Mouse (Mus musculus): ENCODE data around the gene Fbxw5.

Gene Fbxw5

GRCm38 (mm10) chr2:25500576-25501405 is at the start of gene Fbxw5:
Gene Fbxw5, plus strand, starts transcription at chr2:25500750.
- peak; percentile 87 to 93 for DNase-seq (ENCODE audit: inconsistent age in 2 of 2, low spot score in 1 of 2)

- DNase-seq (ENCODE audit: inconsistent age in 2 of 2, low spot score in 1 of 2): no peak
Measured at GRCm38 (mm10) chr2:25450853-25451647, 49.5 kb upstream of the Fbxw5 start.

- no peak for DNase-seq (ENCODE audit: inconsistent age in 2 of 2, low spot score in 1 of 2)
Measured at GRCm38 (mm10) chr2:25452951-25453350, 47.6 kb upstream of the Fbxw5 start.

GRCm38 (mm10) chr2:25456205-25456953 is 44.2 kb upstream of the Fbxw5 start, which contains the start of gene Clic3:
Gene Clic3, plus strand, starts transcription at chr2:25456838.
- DNase-seq (ENCODE audit: inconsistent age in 2 of 2, low spot score in 1 of 2): peak in 1 of 2 experiments; percentile 27

- no peak for DNase-seq (ENCODE audit: inconsistent age in 2 of 2, low spot score in 1 of 2)
Measured at GRCm38 (mm10) chr2:25457022-25457896, 43.3 kb upstream of the Fbxw5 start.

GRCm38 (mm10) chr2:25458911-25459310 is 41.6 kb upstream of the Fbxw5 start:
- DNase-seq (ENCODE audit: inconsistent age in 2 of 2, low spot score in 1 of 2): no peak

DNA sequence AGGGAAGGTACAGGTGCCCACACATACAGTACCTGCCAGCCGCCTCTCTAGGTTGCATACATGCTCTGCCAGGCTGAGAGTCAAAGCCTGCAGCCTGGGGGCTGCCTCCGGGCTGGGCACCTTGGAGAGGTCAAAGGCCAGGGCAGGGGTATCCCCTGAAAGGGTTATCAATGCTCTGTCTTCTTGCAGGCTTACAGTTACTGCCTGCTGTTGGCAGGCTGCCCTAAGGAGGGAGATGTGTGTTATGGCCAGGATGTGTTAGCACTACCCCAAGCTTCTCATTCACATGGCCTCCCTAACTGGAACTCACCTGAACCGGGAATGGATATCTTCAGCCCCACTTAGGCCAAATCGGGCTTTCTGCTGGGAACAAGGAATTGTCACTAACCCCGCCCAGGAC is 40.4 kb upstream of the Fbxw5 start:
- DNase-seq (ENCODE audit: inconsistent age in 2 of 2, low spot score in 1 of 2): no peak

DNA sequence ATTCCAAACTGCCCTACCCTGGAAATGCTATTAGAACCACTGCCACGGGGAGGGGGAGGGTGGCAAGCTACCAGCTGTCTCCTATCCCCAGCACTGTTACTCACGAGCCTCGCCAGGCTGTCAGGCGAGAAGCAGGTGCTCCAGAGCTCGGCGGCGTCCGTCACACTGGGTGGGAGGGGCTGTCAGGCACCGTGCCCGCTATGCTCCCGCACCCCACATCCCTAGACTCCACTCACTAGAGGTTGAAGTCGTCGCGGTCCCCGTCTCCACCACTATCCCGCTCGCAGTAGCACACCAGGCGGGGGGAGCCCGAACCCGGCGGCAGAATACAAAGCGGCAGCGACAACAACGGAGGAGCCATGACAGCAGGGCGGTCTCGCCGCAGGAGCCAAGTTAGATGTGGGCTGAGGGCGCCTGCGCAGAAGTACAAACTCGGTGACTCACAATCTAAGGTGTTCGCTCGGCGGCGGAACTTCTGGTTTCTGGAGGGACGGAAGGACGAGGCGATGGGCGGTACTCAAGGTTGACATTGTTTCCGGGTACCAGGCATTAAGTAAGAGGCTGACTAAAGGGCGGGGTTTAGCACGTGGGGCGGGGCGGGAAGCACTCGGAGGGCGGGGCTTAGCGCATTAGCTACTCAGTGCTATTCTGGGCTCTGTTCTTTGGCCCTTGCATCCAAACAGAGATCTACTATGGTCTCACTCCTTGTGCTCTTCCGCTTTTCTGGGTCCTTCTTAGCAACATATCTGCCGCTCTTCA is 39.8 kb upstream of the Fbxw5 start, which contains the start of gene Paxx:
Paxx (minus strand) TSS at position 544 of the 759 bp plus-strand sequence.
- peak; percentile 96 to 98 for DNase-seq (ENCODE audit: inconsistent age in 2 of 2, low spot score in 1 of 2)

DNA sequence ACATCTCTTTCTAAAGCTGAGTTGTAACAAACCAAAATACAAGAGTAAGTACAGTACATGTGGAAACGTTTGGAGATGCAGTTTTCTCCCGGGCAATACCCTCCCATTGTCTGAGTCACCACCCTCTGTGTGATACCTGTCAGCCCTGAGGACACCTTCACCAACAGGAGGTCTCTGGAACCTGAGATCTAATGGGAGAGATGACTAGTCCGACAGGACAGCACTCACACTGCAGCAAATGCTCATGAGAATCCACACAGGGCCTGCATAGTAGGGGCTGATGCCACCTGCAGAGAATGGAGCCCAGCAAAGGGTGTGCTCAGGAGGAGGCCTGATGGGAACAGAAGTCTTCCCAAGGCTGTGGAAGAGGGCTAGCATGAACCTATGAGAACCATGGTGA is 39.1 kb upstream of the Fbxw5 start:
- DNase-seq (ENCODE audit: inconsistent age in 2 of 2, low spot score in 1 of 2): peak in 1 of 2 experiments; percentile 53

- no peak for DNase-seq (ENCODE audit: inconsistent age in 2 of 2, low spot score in 1 of 2)
Measured at GRCm38 (mm10) chr2:25463630-25464029, 36.9 kb upstream of the Fbxw5 start.

DNA sequence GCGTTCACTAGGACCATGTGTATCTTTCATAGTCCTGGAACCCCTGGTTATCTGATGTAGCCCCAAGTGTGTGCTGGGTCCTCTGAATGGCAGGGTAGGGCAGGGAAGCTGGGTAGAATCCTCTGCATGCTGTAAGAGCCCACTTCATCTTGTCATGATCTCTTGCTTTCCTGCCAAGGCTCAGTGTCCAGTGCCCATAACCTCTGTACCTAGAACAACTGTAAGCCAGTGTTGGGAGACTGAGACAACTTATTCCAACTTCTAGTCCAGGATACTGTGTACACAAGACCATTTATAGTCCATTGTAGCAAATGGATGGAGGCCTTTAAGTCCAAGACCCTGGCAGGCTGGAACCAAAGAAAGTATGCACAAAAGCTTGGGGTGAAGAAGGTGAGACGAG is 35.3 kb upstream of the Fbxw5 start:
- no peak for DNase-seq (ENCODE audit: inconsistent age in 2 of 2, low spot score in 1 of 2)

- DNase-seq (ENCODE audit: inconsistent age in 2 of 2, low spot score in 1 of 2): no peak
Measured at GRCm38 (mm10) chr2:25465816-25466635, 34.5 kb upstream of the Fbxw5 start.

DNA sequence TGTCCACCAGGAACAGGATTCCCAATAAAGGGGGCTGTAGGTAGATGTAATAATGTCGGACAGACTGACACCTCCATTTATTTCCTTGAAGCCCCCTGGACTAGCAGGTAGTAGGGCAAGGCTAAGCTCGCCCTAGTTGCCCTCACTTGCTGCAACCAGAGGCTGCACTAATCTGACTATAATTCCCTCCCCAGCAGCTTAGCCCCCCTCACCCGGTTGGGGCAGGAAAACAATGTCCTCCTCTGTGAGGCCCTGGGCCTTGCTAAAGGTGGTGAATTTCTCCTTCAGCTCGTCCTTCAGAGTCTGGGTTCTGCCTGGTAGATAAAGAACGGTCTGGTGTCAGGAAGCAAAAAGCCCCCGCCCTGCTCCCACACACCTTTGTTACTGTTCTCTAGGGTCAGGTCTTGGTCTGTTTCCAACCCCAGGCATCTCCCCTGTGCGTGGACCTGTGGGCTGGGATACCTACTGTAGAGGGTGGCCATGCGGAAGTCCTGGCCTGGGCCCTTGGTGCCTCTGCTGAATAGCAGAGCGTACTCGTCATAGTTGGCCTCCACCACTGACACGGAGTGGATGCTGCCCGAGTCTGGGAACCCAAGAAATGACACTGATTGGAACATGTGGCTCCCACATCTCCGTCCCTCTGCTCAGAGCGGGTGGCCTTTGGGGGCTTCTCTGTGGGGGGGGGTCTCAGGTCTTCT is 32.8 kb upstream of the Fbxw5 start:
- DNase-seq (ENCODE audit: inconsistent age in 2 of 2, low spot score in 1 of 2): peak in 1 of 2 experiments; percentile 45

- DNase-seq (ENCODE audit: inconsistent age in 2 of 2, low spot score in 1 of 2): peak; percentile 37 to 52
Measured at GRCm38 (mm10) chr2:25468962-25469915, 31.3 kb upstream of the Fbxw5 start.

DNA sequence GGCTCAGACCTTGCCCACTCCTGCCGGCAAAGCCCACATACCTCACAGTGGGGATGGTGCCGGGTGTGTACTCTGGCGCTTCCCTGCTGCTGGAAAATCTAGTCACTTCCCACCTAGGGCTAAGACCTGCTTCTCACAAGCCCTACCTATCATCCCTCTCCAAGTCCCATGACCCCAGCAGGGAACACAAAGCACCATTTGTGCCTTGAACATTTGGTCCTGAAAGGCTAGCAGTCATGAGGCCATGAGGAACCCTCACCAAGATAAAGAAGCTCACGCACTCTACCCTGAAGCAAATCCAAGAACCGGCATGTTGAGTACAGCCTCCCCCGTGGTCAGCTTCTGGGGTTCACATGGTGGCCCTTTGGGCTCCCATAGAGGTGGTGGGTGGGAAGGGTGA is 30.6 kb upstream of the Fbxw5 start, which contains the start of gene Ptgds:
Ptgds (minus strand) TSS at position 78 of the 400 bp plus-strand sequence.
- no peak for DNase-seq (ENCODE audit: inconsistent age in 2 of 2, low spot score in 1 of 2)

- peak in 1 of 2 experiments; percentile 34 for DNase-seq (ENCODE audit: inconsistent age in 2 of 2, low spot score in 1 of 2)
Measured at GRCm38 (mm10) chr2:25472550-25472949, 28.0 kb upstream of the Fbxw5 start.

GRCm38 (mm10) chr2:25477541-25477940 is 23.0 kb upstream of the Fbxw5 start:
- no peak for DNase-seq (ENCODE audit: inconsistent age in 2 of 2, low spot score in 1 of 2)

Data from adrenal gland, adult (tissue).